Mouse (Mus musculus) heart, embryonic 14.5 days (tissue): ENCODE measurements around the gene Magel2. TPM values are rescaled to one million over a fixed set of nuclear protein-coding genes. Genes with fewer than 3 reads are reported as not detected.

Experiments
- ATAC-seq: fragments of 200-750 bp; cut with Nextera tagmentation; 2 replicates; pipeline ENCODE4 v1.8.0; 2017; ENCODE audit warnings: low read depth, moderate TSS enrichment; ENCODE audit not compliant: insufficient number of reproducible peaks, insufficient read depth, low FRiP score
- H3K27ac ChIP-seq, 2 experiments: fragments of 200-500 bp in 1 of 2; fragments of 300-500 bp in 1 of 2; sonication (generic) in 1 of 2; replicated peaks in 1 of 2; 2 replicates each; pipeline ENCODE4 v1.5.1; 2012 to 2014; ENCODE audit warnings: low read depth in 2 of 2, low read length in 2 of 2, control low read depth in 1 of 2, mild to moderate bottlenecking in 1 of 2, mixed read lengths in 1 of 2; ENCODE audit not compliant: control insufficient read depth in 1 of 2, insufficient read depth in 1 of 2
- H3K27me3 ChIP-seq: fragments of 300-500 bp; sonication (generic); 2 replicates; pipeline ENCODE4 v1.6.1; 2014; ENCODE audit warnings: mild to moderate bottlenecking, low read length, control low read depth; ENCODE audit not compliant: control insufficient read depth, insufficient read depth
- H3K36me3 ChIP-seq: fragments of 300-500 bp; sonication (generic); 2 replicates; pipeline ENCODE4 v1.6.1; 2014; ENCODE audit warnings: mild to moderate bottlenecking, control low read depth, low read length, mixed read lengths; ENCODE audit not compliant: control insufficient read depth, insufficient read depth
- H3K4me1 ChIP-seq, 2 experiments: fragments of 200-500 bp in 1 of 2; fragments of 300-500 bp in 1 of 2; sonication (generic) in 1 of 2; 2 replicates each; pipeline ENCODE4 v1.6.1; 2012 to 2014; ENCODE audit warnings: low read length in 2 of 2, control low read depth in 1 of 2, mixed read lengths in 1 of 2; ENCODE audit not compliant: control insufficient read depth in 2 of 2, insufficient read depth in 2 of 2
- H3K4me2 ChIP-seq: fragments of 300-500 bp; sonication (generic); 2 replicates; pipeline ENCODE4 v1.6.1; 2014; ENCODE audit warnings: mild to moderate bottlenecking, low read length
- H3K4me3 ChIP-seq, 2 experiments: fragments of 200-500 bp in 1 of 2; fragments of 300-500 bp in 1 of 2; sonication (generic) in 1 of 2; 2 replicates each; pipeline ENCODE4 v1.5.1; 2012 to 2014; ENCODE audit warnings: low read length in 2 of 2, mild to moderate bottlenecking in 2 of 2, control low read depth in 1 of 2, low read depth in 1 of 2, moderate library complexity in 1 of 2; ENCODE audit not compliant: control insufficient read depth in 1 of 2, insufficient read depth in 1 of 2
- H3K9ac ChIP-seq: fragments of 300-500 bp; sonication (generic); 2 replicates; pipeline ENCODE4 v1.6.1; 2014; ENCODE audit warnings: mild to moderate bottlenecking, low read length
- H3K9me3 ChIP-seq: fragments of 300-500 bp; sonication (generic); 2 replicates; pipeline ENCODE4 v1.6.1; 2016; ENCODE audit warnings: low read length, control low read depth; ENCODE audit not compliant: control insufficient read depth
- WGBS: fragments of 180-500 bp; shearing (Covaris S2); extraction: QIAGEN DNeasy Blood & Tissue Kit; methylation state at CpG from one replicate; pipeline ENCODE4 v1.1.7; 2014; 5-methylcytosine and 5-hydroxymethylcytosine counted together
- polyA plus RNA-seq: library from polyadenylated mRNA; unstranded; fragments of >200 nt; fragmentation: Nextera tagmentation; extraction: Ambion mirVana; gene quantifications from 2 replicates; pipeline ENCODE4 v1.2.1, GENCODE M21; 2014

Gene Magel2
- polyA plus RNA-seq, 1 experiment from 2014 or later, result 0.20 TPM

DNA sequence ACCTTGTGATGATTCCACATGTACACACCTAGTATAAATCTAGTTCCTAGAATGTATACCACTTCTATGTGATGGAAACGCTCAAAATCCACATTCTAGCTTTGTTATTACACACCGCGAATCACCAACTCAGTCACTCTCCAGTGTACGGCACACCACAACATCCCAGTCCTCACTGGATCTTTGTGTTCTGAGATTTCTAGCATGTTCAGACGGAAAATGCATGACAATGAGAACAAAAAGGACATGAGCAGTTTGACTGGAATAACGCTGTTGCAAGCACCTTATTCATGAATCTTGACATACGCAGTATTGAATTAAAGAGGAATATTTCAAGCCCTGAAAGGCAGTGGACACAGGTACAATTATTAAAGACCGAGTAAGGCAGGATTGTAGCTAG lies 10.1 kb upstream of the Magel2 start:
- no peaks in the 10 kb centered on the region for H3K36me3 ChIP-seq
- H3K9ac ChIP-seq, result no peak overlapping the region
- ATAC-seq, result no peak
- H3K4me2 ChIP-seq, result no peak overlapping the region
- no peak overlapping the region for H3K4me3 ChIP-seq
- H3K4me1 ChIP-seq, result no peaks in the 10 kb centered on the region
- H3K9me3 ChIP-seq, result no peaks in the 10 kb centered on the region; the same call in 1 of the 2 replicates
- no peaks in the 10 kb centered on the region for H3K27me3 ChIP-seq
- 68% methylated on average over 8 of the region's 8 CpGs for WGBS
- no peak overlapping the region for H3K27ac ChIP-seq

DNA sequence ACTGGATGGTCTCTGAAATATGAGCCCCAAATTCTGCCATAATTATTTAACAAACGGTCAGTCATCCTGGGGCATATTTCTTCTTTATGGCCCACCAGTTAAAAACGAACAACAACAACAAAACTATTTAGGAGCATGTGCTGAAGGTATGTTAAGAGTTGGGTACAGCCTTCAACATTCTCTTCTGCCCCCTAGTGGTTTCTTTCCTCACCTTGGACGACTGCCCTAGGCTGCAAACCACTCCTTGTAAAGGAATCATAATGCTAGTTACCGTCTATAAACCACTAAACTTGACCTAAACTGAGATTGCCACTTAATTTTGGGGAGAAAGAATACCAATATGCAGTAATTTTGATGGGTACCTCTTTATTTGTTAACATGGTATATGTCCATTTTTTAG lies 1.2 kb upstream of the Magel2 start:
- Histone ChIP-seq H3K9ac (no peak overlapping the region), H3K9me3 (peaks cover 13% of the 10 kb centered on the region), H3K36me3 (no peaks in the 10 kb centered on the region), H3K4me1 (no peaks in the 10 kb centered on the region), H3K4me2 (peak overlapping the region; percentile 70; the same call in 1 of the 2 replicates), H3K27ac (no peak overlapping the region), H3K4me3 (no peak overlapping the region), H3K27me3 (no peaks in the 10 kb centered on the region)
- ATAC-seq, result no peak
- 21% methylated on average over 4 of the region's 4 CpGs for WGBS

DNA sequence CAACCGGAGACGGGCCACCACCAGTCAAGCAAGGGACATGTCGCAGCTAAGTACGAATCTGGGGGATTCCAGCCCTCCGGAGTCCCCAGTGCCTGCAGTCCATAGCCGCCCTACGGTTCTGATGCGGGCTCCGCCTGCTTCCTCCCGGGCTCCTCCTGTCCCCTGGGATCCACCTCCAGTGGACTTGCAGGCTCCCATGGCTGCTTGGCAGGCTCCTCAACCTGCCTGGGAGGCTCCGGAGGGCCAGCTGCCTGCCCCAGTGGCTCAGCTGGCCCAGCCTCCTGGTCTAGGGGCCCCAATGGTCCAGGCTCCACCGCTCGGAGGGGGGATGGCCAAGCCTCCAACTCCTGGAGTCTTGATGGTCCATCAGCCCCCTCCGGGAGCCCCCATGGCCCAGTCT lies 503 bp downstream of the Magel2 start:
- Histone ChIP-seq H3K27me3 (no peaks in the 10 kb centered on the region), H3K9ac (peak overlapping the region; percentile 51), H3K27ac (no peak overlapping the region), H3K36me3 (no peaks in the 10 kb centered on the region), H3K4me3 (peak overlapping the region; percentile 41 to 51), H3K4me1 (no peaks in the 10 kb centered on the region), H3K9me3 (peaks cover 13% of the 10 kb centered on the region), H3K4me2 (peak overlapping the region; percentile 70)
- 27% methylated on average over 14 of the region's 14 CpGs for WGBS
- ATAC-seq, result no peak

DNA sequence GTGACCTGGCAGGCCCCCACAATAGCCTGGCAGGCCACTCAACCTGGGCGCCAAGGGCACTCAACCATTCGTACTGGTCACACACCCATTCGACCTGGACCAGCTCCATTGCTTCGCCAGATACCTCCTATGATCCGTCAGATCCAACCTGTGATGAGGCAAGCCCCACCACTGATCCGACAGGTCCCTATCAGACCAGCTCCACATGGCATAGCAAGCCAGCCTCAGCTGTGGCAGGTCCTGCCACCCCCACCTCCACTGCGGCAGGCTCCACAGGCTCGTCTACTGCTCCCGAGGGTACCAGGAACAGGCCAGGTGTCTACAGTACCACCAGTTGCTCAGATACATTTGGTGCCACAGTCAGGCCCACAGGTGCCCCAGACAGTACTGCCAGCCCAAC lies 1.7 kb downstream of the Magel2 start:
- Histone ChIP-seq H3K9me3 (peaks cover 13% of the 10 kb centered on the region), H3K36me3 (no peaks in the 10 kb centered on the region), H3K4me3 (no peak overlapping the region), H3K4me2 (no peak overlapping the region), H3K27me3 (no peaks in the 10 kb centered on the region), H3K4me1 (no peaks in the 10 kb centered on the region), H3K27ac (no peak overlapping the region), H3K9ac (no peak overlapping the region)
- 85% methylated on average over 9 of the region's 9 CpGs for WGBS
- ATAC-seq, result no peak

DNA sequence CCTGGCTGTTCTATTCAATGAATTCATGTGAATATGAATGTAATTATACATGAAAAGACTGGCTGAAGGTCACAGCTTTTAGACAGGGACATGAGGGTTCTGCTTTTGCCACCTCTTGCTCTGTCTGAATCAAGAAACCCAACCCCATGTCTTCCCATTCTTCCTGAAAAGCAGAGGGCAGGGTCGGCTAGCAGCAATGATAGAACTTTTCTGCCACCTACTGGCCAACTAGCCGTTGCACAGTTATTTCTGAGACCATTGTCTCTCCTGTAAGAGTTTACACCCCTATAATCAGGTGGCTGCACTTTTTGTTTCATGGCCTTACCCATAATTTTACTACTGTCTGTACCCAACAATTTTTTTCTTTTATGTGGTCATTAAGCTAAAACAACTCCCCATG lies 5.6 kb downstream of the Magel2 start:
- Histone ChIP-seq H3K27me3 (no peaks in the 10 kb centered on the region), H3K36me3 (no peaks in the 10 kb centered on the region), H3K9ac (no peak overlapping the region), H3K4me3 (no peak overlapping the region), H3K27ac (no peak overlapping the region), H3K4me2 (no peak overlapping the region), H3K4me1 (no peaks in the 10 kb centered on the region), H3K9me3 (peaks cover 13% of the 10 kb centered on the region)
- 2% methylated on average over 2 of the region's 2 CpGs for WGBS
- no peak for ATAC-seq

DNA sequence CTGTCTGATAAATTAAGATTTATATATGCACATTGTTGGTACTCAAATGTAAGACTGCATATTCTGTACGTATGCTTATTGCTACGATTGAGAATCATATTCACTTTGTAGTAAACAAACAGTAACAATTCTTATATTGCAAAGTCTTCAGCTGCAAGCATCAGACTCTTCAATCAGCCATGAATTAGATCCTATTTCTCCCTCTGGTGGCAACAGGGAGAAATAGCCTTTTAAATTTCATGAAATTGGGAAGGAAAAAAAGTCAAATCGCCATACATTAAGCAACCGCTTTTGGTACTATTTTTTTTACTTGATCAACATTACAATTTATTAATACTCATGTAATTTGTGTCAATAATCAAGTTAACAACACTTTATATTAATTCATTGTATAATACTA lies 11.5 kb downstream of the Magel2 start:
- Histone ChIP-seq H3K9me3 (no peaks in the 10 kb centered on the region), H3K4me2 (no peak overlapping the region), H3K36me3 (no peaks in the 10 kb centered on the region), H3K27ac (no peak overlapping the region), H3K4me3 (no peak overlapping the region), H3K4me1 (no peaks in the 10 kb centered on the region), H3K27me3 (no peaks in the 10 kb centered on the region), H3K9ac (no peak overlapping the region)
- no peak for ATAC-seq
- WGBS, result 22% methylated on average over 4 of the region's 4 CpGs

DNA sequence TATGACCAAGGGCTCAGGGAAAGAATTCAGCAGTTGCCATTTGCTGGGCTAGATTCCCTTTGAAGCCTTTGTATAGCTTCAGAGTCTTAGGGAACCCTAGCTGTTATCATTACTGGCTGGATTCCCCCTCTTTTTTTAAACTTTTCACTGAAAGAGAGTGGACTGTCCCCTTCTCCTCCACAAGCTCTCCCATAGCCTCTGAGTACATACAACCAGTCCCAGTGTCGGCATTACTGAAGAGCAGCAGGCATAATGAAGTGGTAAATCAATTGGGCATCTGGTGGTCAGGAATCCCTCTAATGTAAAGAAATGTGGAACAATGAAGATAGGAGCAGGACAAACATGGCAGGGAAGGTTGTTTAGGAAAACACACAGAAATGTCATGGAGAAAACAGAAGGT lies 15.4 kb downstream of the Magel2 start:
- no peaks in the 10 kb centered on the region for H3K27me3 ChIP-seq
- WGBS, result 64% methylated on average over 1 of the region's 1 CpGs
- ATAC-seq, result no peak
- H3K4me1 ChIP-seq, result no peaks in the 10 kb centered on the region
- H3K4me2 ChIP-seq, result no peak overlapping the region
- H3K4me3 ChIP-seq, result no peak overlapping the region
- no peak overlapping the region for H3K27ac ChIP-seq
- H3K9me3 ChIP-seq, result no peaks in the 10 kb centered on the region
- H3K36me3 ChIP-seq, result no peaks in the 10 kb centered on the region
- no peak overlapping the region for H3K9ac ChIP-seq

DNA sequence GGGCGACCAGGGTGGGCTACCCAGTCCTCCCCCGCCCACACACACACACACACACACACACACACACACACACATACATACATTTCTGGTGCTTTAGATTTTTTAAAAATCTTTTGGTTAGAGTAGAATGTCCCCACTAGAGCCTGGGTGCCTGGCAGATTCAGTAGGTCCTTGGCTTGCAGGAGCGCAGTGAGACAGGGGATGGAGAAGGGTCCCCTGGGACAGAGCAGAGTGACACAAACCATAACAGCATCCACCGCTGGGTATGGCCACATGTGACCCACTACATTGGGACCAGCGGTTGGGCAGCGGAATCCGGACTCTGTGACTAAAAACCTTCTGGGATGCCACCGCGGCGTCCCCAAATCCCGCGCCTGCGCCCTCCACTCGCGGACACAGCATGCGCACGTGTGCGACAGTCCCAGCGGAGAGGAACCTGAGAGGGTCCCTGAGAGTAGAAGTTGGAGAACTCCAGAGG lies 29.8 kb downstream of the Magel2 start:
- Histone ChIP-seq H3K27me3 (peaks cover 4% of the 10 kb centered on the region; the same call in 1 of the 2 replicates), H3K9ac (no peak overlapping the region), H3K36me3 (no peaks in the 10 kb centered on the region), H3K9me3 (peaks cover 6% of the 10 kb centered on the region; the same call in 1 of the 2 replicates), H3K4me3 (no peak overlapping the region), H3K4me2 (peak overlapping the region; percentile 41), H3K4me1 (no peaks in the 10 kb centered on the region), H3K27ac (no peak overlapping the region)
- no peak for ATAC-seq
- 43% methylated on average over 19 of the region's 19 CpGs for WGBS
